Mouse (Mus musculus): ENCODE measurements around the gene Pah.

DNA sequence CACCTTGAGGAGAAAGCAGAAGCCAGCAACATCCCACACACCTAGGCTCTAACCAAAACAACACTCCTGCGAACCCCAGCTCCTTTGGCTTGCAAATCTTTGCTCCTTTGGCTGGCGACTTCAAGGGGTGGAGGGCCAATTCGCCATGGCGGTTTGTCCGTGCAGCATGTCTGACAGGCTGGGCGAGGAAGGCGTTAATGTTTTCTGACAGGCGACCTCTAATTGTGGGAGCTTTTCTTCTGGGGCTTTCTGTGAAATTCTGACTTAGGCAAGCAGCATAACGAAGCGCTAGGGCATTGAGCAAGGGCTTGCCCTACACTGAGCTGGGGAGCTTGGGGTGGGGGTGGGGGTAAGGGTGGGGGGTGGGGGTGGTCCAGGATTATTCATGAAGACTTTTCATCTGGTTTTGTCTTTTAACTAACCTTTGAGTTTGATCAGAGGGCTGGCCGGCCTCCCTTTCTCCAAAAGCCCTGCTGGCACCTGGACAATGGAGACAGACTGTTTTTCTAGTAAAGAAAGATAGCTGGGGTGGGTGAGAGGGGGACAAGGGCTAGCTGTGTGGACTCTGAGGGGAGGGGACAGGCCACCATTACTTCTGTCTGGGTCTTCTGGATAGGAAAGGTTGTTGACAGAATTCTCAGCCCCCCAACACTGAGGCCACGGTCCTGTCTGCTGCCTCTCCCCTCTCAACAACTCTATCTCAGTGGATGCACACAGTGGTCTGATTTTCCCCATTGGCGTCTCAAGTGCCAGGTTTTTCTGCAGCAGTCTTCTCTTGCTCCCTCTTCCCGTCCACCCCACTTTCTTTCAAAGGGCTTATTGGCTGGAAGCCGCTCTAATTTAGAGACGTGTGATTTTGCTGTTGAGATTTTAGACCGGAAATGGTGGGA, 36.5 kb upstream of the Pah start:
- TF ChIP-seq CTCF (IDR thresholded peaks at IDR 0.05; ENCODE audit: low read depth, low read length) (no peak), POLR2AphosphoS5 (IDR thresholded peaks at IDR 0.05; ENCODE audit: insufficient replicate concordance, low read depth, low read length) (no peak), GATA1 (IDR thresholded peaks at IDR 0.05; ENCODE audit: borderline replicate concordance, low read length) (no peak)

Measured in G1E (cell line).